Mouse (Mus musculus) liver, adult 2 months (tissue): ENCODE measurements at regions not wholly inside any gene's neighbourhood (a gene's known extent, or its start where the extent isn't known, plus 50 kb on each side); places are given as distances from the start of the nearest gene placed in this dataset.
A peak's percentile ranks its signal among the peaks of the same experiment; 100 is the strongest.

Source experiments
- DNase-seq: peaks from one replicate; pipeline ENCODE4 v3.0.0-alpha.2; 2011; ENCODE audit warnings: low read depth, low spot score; ENCODE audit errors: extremely low read depth
- H3K27ac ChIP-seq: fragments of 200-500 bp; replicated peaks from 2 replicates; pipeline ENCODE4 v1.5.1; 2012; ENCODE audit warnings: low read depth, mild to moderate bottlenecking, control low read depth, inconsistent platforms, low read length; ENCODE audit not compliant: insufficient read depth
- H3K27me3 ChIP-seq: fragments of 200-500 bp; 2 replicates; pipeline ENCODE4 v1.6.1; 2012; ENCODE audit warnings: mild to moderate bottlenecking, moderate library complexity, low read length, inconsistent platforms; ENCODE audit not compliant: control insufficient read depth, insufficient read depth
- H3K36me3 ChIP-seq: fragments of 200-500 bp; 2 replicates; pipeline ENCODE4 v1.6.1; 2012; ENCODE audit warnings: low read length, inconsistent platforms; ENCODE audit not compliant: control insufficient read depth, insufficient read depth
- H3K4me1 ChIP-seq: fragments of 200-500 bp; 2 replicates; pipeline ENCODE4 v1.6.1; 2011; ENCODE audit warnings: low read length; ENCODE audit not compliant: control insufficient read depth, insufficient read depth
- H3K4me3 ChIP-seq: fragments of 200-500 bp; 2 replicates; pipeline ENCODE4 v1.5.1; 2011; ENCODE audit warnings: low read depth, mild to moderate bottlenecking, control low read depth, low read length, moderate library complexity; ENCODE audit not compliant: insufficient read depth
- H3K79me2 ChIP-seq: fragments of 200-500 bp; 2 replicates; pipeline ENCODE4 v1.6.1; 2012; ENCODE audit warnings: inconsistent platforms, mild to moderate bottlenecking, low read length, moderate library complexity; ENCODE audit not compliant: control insufficient read depth, insufficient read depth
- H3K9ac ChIP-seq: fragments of 200-500 bp; 2 replicates; pipeline ENCODE4 v1.6.1; 2012; ENCODE audit warnings: low read depth, mild to moderate bottlenecking, control low read depth, inconsistent platforms, low read length
- CTCF ChIP-seq: fragments of 200-500 bp; IDR thresholded peaks from 2 replicates; pipeline ENCODE4 v1.5.1; 2011; ENCODE audit warnings: low read depth, low read length, control low read depth
- POLR2A ChIP-seq: fragments of 200-500 bp; IDR thresholded peaks from 2 replicates; pipeline ENCODE4 v1.6.1; 2011; ENCODE audit warnings: low read length, control low read depth; ENCODE audit not compliant: insufficient read depth; ENCODE audit errors: extremely low read depth
- WGBS: fragments of 180-500 bp; shearing (Covaris S2); methylation state at CpG from one replicate; pipeline ENCODE4 v1.1.7; 2018; 5-methylcytosine and 5-hydroxymethylcytosine counted together

GRCm38 (mm10) chr7:73655787-73656423 is 84.2 kb upstream of the Fam174b start:
- no peak overlapping the region for H3K27ac ChIP-seq
- no peaks in the 10 kb centered on the region for H3K79me2 ChIP-seq
- no peaks in the 10 kb centered on the region for H3K4me1 ChIP-seq
- H3K9ac ChIP-seq: no peak overlapping the region
- no peak for DNase-seq
- no peaks in the 10 kb centered on the region for H3K36me3 ChIP-seq
- H3K4me3 ChIP-seq: no peak overlapping the region
- no peak for TF ChIP-seq POLR2A
- TF ChIP-seq CTCF: peak; percentile 59
- H3K27me3 ChIP-seq: 0 out of 2 replicates have a peak, but pooled peaks cover 2% of the 10 kb centered on the region
- WGBS: 22% methylated on average over 5 of the region's 5 CpGs

DNA sequence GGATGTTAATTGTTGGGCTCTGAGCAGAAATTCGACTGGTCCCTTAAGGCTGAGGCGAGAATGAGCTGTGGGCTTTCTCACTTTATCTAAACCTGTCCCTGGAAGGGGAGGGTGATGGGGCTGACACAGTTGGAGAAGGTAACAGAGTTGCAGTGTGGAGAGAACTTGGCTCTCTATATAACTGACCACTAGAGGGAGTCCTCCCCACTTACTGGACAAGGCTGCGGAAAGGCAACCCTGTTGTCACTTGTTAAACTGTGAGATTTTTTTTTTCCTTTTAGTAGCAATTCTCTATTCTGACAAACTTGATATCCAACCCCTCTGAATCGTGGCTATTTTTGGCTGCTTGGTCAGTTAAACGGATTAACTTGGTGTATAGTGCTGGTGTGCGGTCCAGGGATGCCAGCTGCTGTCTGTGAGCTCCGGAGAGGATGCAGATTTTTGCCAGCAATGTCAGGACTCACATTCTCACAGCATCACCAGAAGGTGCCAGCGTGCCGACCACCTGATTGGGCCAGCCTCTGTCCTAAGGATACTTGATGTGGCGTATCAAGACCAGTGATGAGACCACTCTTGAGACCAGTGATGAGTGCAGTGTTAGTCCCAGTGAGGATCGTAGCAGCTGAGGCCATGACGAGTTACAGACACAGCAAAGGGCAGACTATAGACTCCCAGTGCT is 85.8 kb upstream of the Fam174b start:
- H3K4me1 ChIP-seq: no peaks in the 10 kb centered on the region
- no peak overlapping the region for H3K9ac ChIP-seq
- no peak overlapping the region for H3K27ac ChIP-seq
- WGBS: 41% methylated on average over 12 of the region's 12 CpGs
- DNase-seq: peak; percentile 27
- TF ChIP-seq POLR2A (no peak), CTCF (peak; percentile 67)
- H3K27me3 ChIP-seq: 0 out of 2 replicates have a peak, but pooled peaks cover 2% of the 10 kb centered on the region
- no peaks in the 10 kb centered on the region for H3K36me3 ChIP-seq
- H3K4me3 ChIP-seq: no peak overlapping the region
- H3K79me2 ChIP-seq: no peaks in the 10 kb centered on the region

GRCm38 (mm10) chr7:73650909-73651308 is 89.2 kb upstream of the Fam174b start:
- Histone ChIP-seq H3K4me1 (no peaks in the 10 kb centered on the region), H3K27me3 (0 out of 2 replicates have a peak, but pooled peaks cover 2% of the 10 kb centered on the region), H3K9ac (no peak overlapping the region), H3K36me3 (no peaks in the 10 kb centered on the region), H3K27ac (no peak overlapping the region), H3K4me3 (no peak overlapping the region), H3K79me2 (no peaks in the 10 kb centered on the region)
- TF ChIP-seq POLR2A (no peak), CTCF (no peak)
- WGBS: 89% methylated on average over 6 of the region's 6 CpGs
- DNase-seq: no peak

GRCm38 (mm10) chr7:73648010-73648409 is 92.1 kb upstream of the Fam174b start:
- H3K79me2 ChIP-seq: no peaks in the 10 kb centered on the region
- WGBS: 16% methylated on average over 4 of the region's 4 CpGs
- H3K36me3 ChIP-seq: no peaks in the 10 kb centered on the region
- no peak overlapping the region for H3K4me3 ChIP-seq
- H3K27ac ChIP-seq: no peak overlapping the region
- peak; percentile 72 for DNase-seq
- H3K27me3 ChIP-seq: no peaks in the 10 kb centered on the region
- H3K9ac ChIP-seq: no peak overlapping the region
- no peaks in the 10 kb centered on the region for H3K4me1 ChIP-seq
- TF ChIP-seq POLR2A (no peak), CTCF (peak; percentile 83)

GRCm38 (mm10) chr7:73647140-73647539 is 93.0 kb upstream of the Fam174b start:
- 81% methylated on average over 4 of the region's 4 CpGs for WGBS
- no peak overlapping the region for H3K9ac ChIP-seq
- H3K27ac ChIP-seq: no peak overlapping the region
- no peak for DNase-seq
- TF ChIP-seq POLR2A (no peak), CTCF (no peak)
- H3K27me3 ChIP-seq: no peaks in the 10 kb centered on the region
- H3K79me2 ChIP-seq: no peaks in the 10 kb centered on the region
- no peak overlapping the region for H3K4me3 ChIP-seq
- no peaks in the 10 kb centered on the region for H3K36me3 ChIP-seq
- H3K4me1 ChIP-seq: no peaks in the 10 kb centered on the region

GRCm38 (mm10) chr7:73646711-73647110 is 93.4 kb upstream of the Fam174b start:
- Histone ChIP-seq H3K9ac (no peak overlapping the region), H3K79me2 (no peaks in the 10 kb centered on the region), H3K4me1 (no peaks in the 10 kb centered on the region), H3K27ac (no peak overlapping the region), H3K4me3 (no peak overlapping the region), H3K36me3 (no peaks in the 10 kb centered on the region), H3K27me3 (no peaks in the 10 kb centered on the region)
- WGBS: 70% methylated on average over 5 of the region's 5 CpGs
- TF ChIP-seq CTCF (no peak), POLR2A (no peak)
- DNase-seq: no peak
